Mouse (Mus musculus) forebrain, embryonic 14.5 days (tissue): ENCODE measurements around the gene Mapk7. TPM values are rescaled to one million over a fixed set of nuclear protein-coding genes. Genes with fewer than 3 reads are reported as not detected.

Experiments used
- ATAC-seq: fragments of 200-750 bp; cut with Nextera tagmentation; 2 replicates; pipeline ENCODE4 v1.8.0; 2017; ENCODE audit warnings: mild to moderate bottlenecking, moderate library complexity
- DNase-seq: peaks from one replicate; pipeline ENCODE4 v3.0.0-alpha.2; 2015; ENCODE audit warnings: low spot score
- H3K27ac ChIP-seq: fragments of 300-500 bp; sonication (generic); 2 replicates; pipeline ENCODE4 v1.5.1; 2014; ENCODE audit warnings: low read depth, mild to moderate bottlenecking, control low read depth, low read length, moderate library complexity
- H3K27me3 ChIP-seq: fragments of 300-500 bp; sonication (generic); replicated peaks from 2 replicates; pipeline ENCODE4 v1.6.1; 2014; ENCODE audit warnings: low read length, control low read depth, mixed read lengths; ENCODE audit not compliant: control insufficient read depth, insufficient read depth
- H3K36me3 ChIP-seq: fragments of 300-500 bp; sonication (generic); 2 replicates; pipeline ENCODE4 v1.6.1; 2014; ENCODE audit warnings: low read length, control low read depth; ENCODE audit not compliant: control insufficient read depth, insufficient read depth
- H3K4me1 ChIP-seq: fragments of 300-500 bp; sonication (generic); 2 replicates; pipeline ENCODE4 v1.6.1; 2014; ENCODE audit warnings: antibody characterized with exemption, low read length, control low read depth; ENCODE audit not compliant: control insufficient read depth, insufficient read depth
- H3K4me2 ChIP-seq: fragments of 300-500 bp; sonication (generic); 2 replicates; pipeline ENCODE4 v1.6.1; 2014; ENCODE audit warnings: mild to moderate bottlenecking, control low read depth, low read length
- H3K4me3 ChIP-seq: fragments of 300-500 bp; sonication (generic); 2 replicates; pipeline ENCODE4 v1.5.1; 2014; ENCODE audit warnings: low read depth, low read length, control low read depth
- H3K9ac ChIP-seq: fragments of 300-500 bp; sonication (generic); 2 replicates; pipeline ENCODE4 v1.6.1; 2014; ENCODE audit warnings: mild to moderate bottlenecking, low read length, control low read depth, moderate library complexity
- H3K9me3 ChIP-seq: fragments of 300-500 bp; sonication (generic); replicated peaks from 2 replicates; pipeline ENCODE4 v1.6.1; 2016; ENCODE audit warnings: low read length, control low read depth, mixed read lengths; ENCODE audit not compliant: control insufficient read depth
- WGBS: fragments of 180-500 bp; shearing (Covaris S2); extraction: QIAGEN DNeasy Blood & Tissue Kit; methylation state at CpG from one replicate; pipeline ENCODE4 v1.1.7; 2014; 5-methylcytosine and 5-hydroxymethylcytosine counted together
- polyA plus RNA-seq: library from polyadenylated mRNA; unstranded; fragments of >200 nt; fragmentation: Nextera tagmentation; extraction: Ambion mirVana; gene quantifications from 2 replicates; pipeline ENCODE4 v1.2.1, GENCODE M21; 2014

Mapk7 gene
- polyA plus RNA-seq, 1 experiment from 2014 or later, result 59.0 TPM

DNA sequence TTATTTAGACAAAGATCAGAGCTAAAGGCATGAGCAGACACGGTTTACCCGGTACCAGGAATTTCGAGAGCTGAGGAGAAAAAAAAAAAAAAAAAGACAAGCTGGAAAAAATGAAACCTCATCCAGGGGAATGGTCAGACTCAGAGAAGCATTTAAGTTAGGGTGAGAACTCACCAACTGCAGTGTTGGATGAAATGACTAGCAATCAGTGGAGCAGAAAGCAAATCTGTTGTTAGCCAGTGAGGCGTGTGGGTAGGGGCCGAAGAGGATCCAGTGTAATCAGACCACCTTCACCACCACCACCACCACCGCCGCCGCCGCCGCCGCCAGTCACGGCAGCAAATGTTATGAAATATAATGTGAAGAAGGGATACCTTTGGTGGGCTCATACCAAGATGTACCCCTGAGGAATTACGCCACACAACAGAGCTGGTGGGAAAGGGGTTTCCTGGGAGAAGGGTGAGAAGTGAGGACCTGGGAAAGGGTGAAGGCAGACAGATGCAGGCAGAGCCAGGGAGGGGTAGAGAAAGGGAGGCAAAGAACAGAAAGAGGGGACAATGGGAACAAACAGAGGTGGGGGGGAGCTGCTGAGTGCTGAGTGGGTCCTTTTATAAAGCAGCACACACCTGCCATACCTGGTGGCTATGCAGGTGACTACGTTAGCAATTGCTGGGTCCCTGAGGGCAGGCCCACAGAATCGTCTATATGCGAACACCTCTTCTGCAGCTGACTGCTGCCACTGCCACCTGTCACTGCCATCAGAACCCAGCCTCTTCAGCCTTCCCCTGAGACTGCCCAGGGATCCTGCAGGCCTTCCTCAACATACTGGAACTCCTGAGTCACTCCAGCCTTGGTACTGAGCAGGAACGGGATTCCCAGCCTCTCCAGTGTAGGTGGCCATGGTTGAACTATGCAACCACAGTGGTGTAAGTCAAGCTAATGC is 16.4 kb downstream of the Mapk7 start:
- Histone ChIP-seq H3K4me3 (no peak overlapping the region), H3K27me3 (no peaks in the 10 kb centered on the region), H3K4me2 (peak overlapping the region; percentile 27; the same call in 1 of the 2 replicates), H3K4me1 (peaks cover 6% of the 10 kb centered on the region; the same call in 1 of the 2 replicates), H3K36me3 (no peaks in the 10 kb centered on the region), H3K27ac (peak overlapping the region; percentile 27; the same call in 1 of the 2 replicates), H3K9me3 (no peaks in the 10 kb centered on the region), H3K9ac (no peak overlapping the region)
- 46% methylated on average over 17 of the region's 17 CpGs for WGBS
- ATAC-seq (no peak), DNase-seq (no peak)

DNA sequence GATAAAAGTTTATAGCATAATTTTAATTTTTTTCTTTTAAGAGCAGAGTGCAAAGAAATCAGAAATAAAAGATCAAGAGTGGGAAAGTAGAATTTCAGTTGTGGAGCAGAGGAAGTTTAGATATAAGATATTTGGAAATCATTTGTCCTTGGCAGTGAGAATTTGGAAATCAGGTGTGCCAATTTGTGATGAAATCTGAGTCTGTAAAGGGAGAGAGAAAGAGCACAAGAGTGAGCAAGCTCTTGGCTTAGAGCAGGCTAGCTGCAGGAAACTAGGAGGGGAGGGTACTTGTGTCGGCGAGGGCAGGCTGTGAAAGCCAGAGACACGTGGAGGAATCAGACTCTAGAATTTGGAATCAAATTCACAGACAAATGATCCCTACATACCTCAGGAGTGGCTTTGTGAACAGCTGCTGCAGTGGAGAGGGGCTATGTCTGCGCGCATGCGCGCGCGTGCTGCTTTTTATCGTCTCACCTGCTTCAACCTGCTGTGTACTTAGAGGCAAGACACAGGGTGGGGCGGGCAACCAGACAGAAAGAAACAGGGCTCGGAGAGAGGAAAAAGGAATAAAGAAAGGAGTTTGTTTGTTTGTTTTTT is 17.3 kb downstream of the Mapk7 start:
- DNase-seq (no peak), ATAC-seq (no peak)
- H3K9me3 ChIP-seq, result no peaks in the 10 kb centered on the region
- WGBS, result 56% methylated on average over 12 of the region's 12 CpGs
- H3K9ac ChIP-seq, result no peak overlapping the region
- no peak overlapping the region for H3K27ac ChIP-seq
- H3K4me3 ChIP-seq, result no peak overlapping the region; the same call in 1 of the 2 replicates
- H3K4me1 ChIP-seq, result peaks cover 6% of the 10 kb centered on the region; the same call in 1 of the 2 replicates
- no peaks in the 10 kb centered on the region for H3K36me3 ChIP-seq
- peak overlapping the region; percentile 27 for H3K4me2 ChIP-seq
- no peaks in the 10 kb centered on the region for H3K27me3 ChIP-seq

DNA sequence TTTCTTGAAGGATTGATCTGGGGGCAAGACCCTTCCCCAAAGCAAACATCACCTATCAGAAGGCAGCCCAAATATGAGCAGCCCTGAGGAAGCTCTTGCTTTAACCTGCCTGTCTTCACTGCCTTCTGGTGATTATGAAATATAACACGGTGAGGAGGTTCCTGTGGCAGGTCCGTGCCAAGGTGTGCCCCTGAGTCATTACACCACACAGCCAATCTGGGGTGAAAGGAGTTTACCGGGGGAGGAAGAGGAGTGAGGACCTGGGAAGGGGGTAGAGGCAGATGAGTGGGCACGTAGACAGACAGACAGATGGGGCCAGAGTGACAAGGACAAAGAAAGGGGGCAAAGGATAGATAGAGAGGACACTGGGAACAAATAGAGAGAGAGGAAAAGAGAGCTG is 20.6 kb downstream of the Mapk7 start:
- no peak for ATAC-seq
- 76% methylated on average over 4 of the region's 4 CpGs for WGBS
- no peak overlapping the region for H3K27ac ChIP-seq
- H3K4me2 ChIP-seq, result no peak overlapping the region
- DNase-seq, result no peak
- peaks cover 6% of the 10 kb centered on the region; the same call in 1 of the 2 replicates for H3K4me1 ChIP-seq
- no peaks in the 10 kb centered on the region for H3K36me3 ChIP-seq
- no peak overlapping the region for H3K9ac ChIP-seq
- H3K27me3 ChIP-seq, result no peaks in the 10 kb centered on the region
- H3K9me3 ChIP-seq, result no peaks in the 10 kb centered on the region
- no peak overlapping the region for H3K4me3 ChIP-seq

DNA sequence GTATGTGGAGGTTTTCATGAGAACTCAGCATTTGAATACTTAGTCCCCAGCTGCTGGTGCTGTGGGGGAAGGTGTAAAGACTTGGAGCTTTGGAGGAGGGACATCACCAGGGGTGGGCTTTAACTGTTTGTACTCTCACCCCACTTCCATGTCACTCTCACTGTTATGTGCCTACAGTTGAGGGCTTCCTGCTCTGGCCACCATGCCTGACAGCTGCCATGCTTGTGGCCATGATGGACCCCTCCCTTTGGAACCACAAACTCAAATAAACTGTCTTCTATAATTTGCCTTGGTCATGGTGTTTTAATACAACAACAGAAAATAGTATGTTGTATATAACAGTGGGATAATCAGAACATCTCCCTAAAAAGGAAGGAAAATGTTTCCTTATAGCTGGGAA is 23.3 kb downstream of the Mapk7 start:
- no peaks in the 10 kb centered on the region for H3K27me3 ChIP-seq
- H3K4me3 ChIP-seq, result no peak overlapping the region
- H3K36me3 ChIP-seq, result no peaks in the 10 kb centered on the region
- no peak overlapping the region for H3K27ac ChIP-seq
- no peak for ATAC-seq
- DNase-seq, result no peak
- H3K9me3 ChIP-seq, result no peaks in the 10 kb centered on the region
- no peaks in the 10 kb centered on the region for H3K4me1 ChIP-seq
- H3K4me2 ChIP-seq, result no peak overlapping the region
- H3K9ac ChIP-seq, result no peak overlapping the region

DNA sequence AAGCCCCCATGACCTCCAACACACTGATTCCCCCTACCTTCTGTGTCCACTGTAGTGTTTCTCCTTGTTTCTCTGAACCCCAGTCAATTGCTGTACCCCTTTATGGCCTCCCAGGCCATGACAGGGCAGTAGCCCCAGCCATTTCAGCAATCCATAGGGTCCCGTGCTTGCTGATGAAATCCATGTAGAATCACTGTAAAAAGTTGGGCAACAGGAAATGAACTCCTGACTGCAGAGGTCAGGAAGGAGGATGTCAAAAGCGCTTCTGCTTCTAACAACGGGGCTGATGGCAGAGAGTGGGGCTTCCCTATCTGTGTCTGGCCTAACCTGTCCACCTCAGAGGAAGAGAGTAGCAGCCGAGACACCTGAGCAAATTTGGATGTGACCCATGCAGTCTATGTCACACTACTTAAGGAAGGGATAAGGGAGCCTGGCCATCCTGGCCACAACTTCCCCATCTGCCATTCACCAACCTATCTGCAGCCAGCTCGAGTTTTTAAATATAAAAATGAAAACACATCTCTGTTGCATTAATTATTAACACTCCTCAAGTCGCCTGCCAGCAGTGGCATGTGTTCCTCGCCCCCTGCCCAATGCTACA is 24.8 kb downstream of the Mapk7 start:
- Histone ChIP-seq H3K36me3 (no peaks in the 10 kb centered on the region), H3K4me3 (no peak overlapping the region), H3K4me1 (no peaks in the 10 kb centered on the region), H3K27me3 (no peaks in the 10 kb centered on the region), H3K9me3 (no peaks in the 10 kb centered on the region), H3K9ac (no peak overlapping the region), H3K4me2 (no peak overlapping the region), H3K27ac (no peak overlapping the region)
- 79% methylated on average over 7 of the region's 7 CpGs for WGBS
- DNase-seq, result no peak
- no peak for ATAC-seq

DNA sequence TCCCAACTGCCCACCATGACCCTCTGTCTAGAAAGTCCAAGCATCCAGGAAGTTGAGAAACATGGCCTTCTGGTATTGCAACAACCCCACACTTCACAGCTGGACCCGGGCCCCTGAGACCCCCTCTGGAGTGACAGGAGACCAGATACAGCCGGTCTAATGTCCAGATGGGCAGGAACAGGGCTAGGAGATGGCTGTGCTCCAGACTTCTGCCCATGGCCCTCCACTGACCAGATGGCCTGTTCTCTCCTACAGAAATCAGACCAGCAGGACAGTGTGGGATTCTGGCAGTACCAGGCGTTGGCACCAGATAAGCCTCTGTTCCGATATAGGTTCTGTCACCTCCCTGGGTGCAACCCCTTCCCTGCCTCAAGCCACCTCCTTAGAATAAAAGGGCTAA is 25.7 kb downstream of the Mapk7 start:
- Histone ChIP-seq H3K4me2 (no peak overlapping the region), H3K36me3 (no peaks in the 10 kb centered on the region), H3K9me3 (no peaks in the 10 kb centered on the region), H3K27me3 (no peaks in the 10 kb centered on the region), H3K9ac (no peak overlapping the region), H3K4me3 (no peak overlapping the region), H3K4me1 (no peaks in the 10 kb centered on the region), H3K27ac (no peak overlapping the region)
- DNase-seq (no peak), ATAC-seq (no peak)
- 89% methylated on average over 4 of the region's 4 CpGs for WGBS

DNA sequence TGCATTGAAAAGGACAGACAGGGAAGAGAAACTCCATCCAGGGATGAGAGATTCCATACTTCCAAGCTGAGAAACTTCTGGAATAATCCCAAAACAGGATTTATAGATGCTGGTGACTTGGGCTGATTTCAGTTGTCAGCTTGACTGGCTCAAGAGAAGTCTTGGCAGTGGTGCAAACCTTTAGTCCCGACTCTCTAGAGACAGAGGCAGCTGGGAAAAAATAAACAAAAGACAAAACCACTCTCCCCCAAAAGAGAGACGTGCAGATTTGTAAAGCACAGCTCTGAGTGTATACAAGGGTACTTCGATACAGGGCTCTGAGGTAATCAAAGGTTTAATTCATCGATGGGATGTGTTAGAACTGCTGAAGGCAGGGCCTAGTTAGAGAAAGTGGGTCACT is 28.8 kb downstream of the Mapk7 start:
- Histone ChIP-seq H3K4me3 (no peak overlapping the region), H3K4me1 (no peaks in the 10 kb centered on the region), H3K9ac (no peak overlapping the region), H3K27me3 (no peaks in the 10 kb centered on the region), H3K27ac (no peak overlapping the region), H3K9me3 (no peaks in the 10 kb centered on the region), H3K4me2 (no peak overlapping the region), H3K36me3 (no peaks in the 10 kb centered on the region)
- DNase-seq (no peak), ATAC-seq (no peak)
- 49% methylated on average over 4 of the region's 4 CpGs for WGBS

DNA sequence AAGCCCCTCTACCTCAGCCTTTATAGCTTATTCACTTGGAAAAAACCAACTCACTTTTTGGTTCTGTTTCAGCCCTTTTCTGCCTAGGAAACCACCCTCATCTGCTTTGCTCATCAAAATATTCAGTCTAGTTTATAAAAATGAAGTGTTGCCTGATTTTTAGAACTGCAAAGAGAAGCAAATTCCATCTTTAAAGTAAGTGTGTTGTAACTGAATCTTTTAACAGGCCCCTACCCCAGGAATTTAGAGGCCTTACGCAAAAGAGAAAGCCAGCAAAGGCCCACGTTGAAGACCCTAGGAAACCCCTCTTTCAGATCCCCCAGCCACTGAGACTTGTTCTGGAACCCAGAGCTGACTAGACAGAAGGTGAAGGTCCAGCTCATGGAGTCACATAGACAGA is 30.1 kb downstream of the Mapk7 start:
- H3K9ac ChIP-seq, result no peak overlapping the region

More for the DNA sequence above, 30.1 kb downstream of the Mapk7 start:
- 84% methylated on average over 2 of the region's 2 CpGs for WGBS
- H3K9me3 ChIP-seq, result no peaks in the 10 kb centered on the region
- DNase-seq (no peak), ATAC-seq (no peak)
- H3K27me3 ChIP-seq, result no peaks in the 10 kb centered on the region
- no peak overlapping the region for H3K27ac ChIP-seq
- H3K4me3 ChIP-seq, result no peak overlapping the region
- H3K4me1 ChIP-seq, result no peaks in the 10 kb centered on the region
- no peak overlapping the region for H3K4me2 ChIP-seq
- no peaks in the 10 kb centered on the region for H3K36me3 ChIP-seq
